Mouse (Mus musculus): Measurements from ENCODE around the gene Gm28048. TPM values are rescaled to one million over a fixed set of nuclear protein-coding genes. Genes with fewer than 3 reads are reported as not detected.
A peak's percentile ranks its signal among the peaks of the same experiment; 100 is the strongest.

The Gm28048 gene
- total RNA-seq, 2 experiments from 2014 or later: 1.8 to 2.1 TPM

- no peak for DNase-seq
- TF ChIP-seq CTCF (IDR thresholded peaks at IDR 0.05): no peak
- Histone ChIP-seq H3K4me3 (no peak overlapping the region), H3K27ac (no peak overlapping the region)
- intact Hi-C loops (cut with DNase I): no loop called here
These were observed 89.4 kb downstream of the Gm28048 start for GRCm38 (mm10) chr11:22892466-22892865.

GRCm38 (mm10) chr11:22891876-22892275, 90.0 kb downstream of the Gm28048 start:
- intact Hi-C loops (cut with DNase I): no loop called here
- H3K4me3 ChIP-seq: no peak overlapping the region
- H3K27ac ChIP-seq: no peak overlapping the region
- peak; percentile 29 for DNase-seq
- no peak for TF ChIP-seq CTCF (IDR thresholded peaks at IDR 0.05)

GRCm38 (mm10) chr11:22891242-22891641, 90.6 kb downstream of the Gm28048 start:
- DNase-seq: no peak
- Histone ChIP-seq H3K27ac (no peak overlapping the region), H3K4me3 (no peak overlapping the region)
- intact Hi-C loops (cut with DNase I): no loop called here
- no peak for TF ChIP-seq CTCF (IDR thresholded peaks at IDR 0.05)

- no peak for DNase-seq
- H3K4me3 ChIP-seq: no peak overlapping the region
- intact Hi-C loops (cut with DNase I): no loop called here
- no peak for TF ChIP-seq CTCF (IDR thresholded peaks at IDR 0.05)
- H3K27ac ChIP-seq: no peak overlapping the region
These were observed 92.7 kb downstream of the Gm28048 start for GRCm38 (mm10) chr11:22889224-22889623.

GRCm38 (mm10) chr11:22886991-22887390, 94.9 kb downstream of the Gm28048 start:
- no peak overlapping the region for H3K4me3 ChIP-seq
- H3K27ac ChIP-seq: no peak overlapping the region
- no peak for TF ChIP-seq CTCF (IDR thresholded peaks at IDR 0.05)
- intact Hi-C loops (cut with DNase I): no loop called here
- DNase-seq: no peak

- no peak for DNase-seq
- intact Hi-C loops (cut with DNase I): no loop called here
- Histone ChIP-seq H3K27ac (no peak overlapping the region), H3K4me3 (no peak overlapping the region)
- TF ChIP-seq CTCF (IDR thresholded peaks at IDR 0.05): no peak
These were observed 96.5 kb downstream of the Gm28048 start for GRCm38 (mm10) chr11:22885350-22885749.

- Histone ChIP-seq H3K4me3 (no peak overlapping the region), H3K27ac (no peak overlapping the region)
- no peak for DNase-seq
- intact Hi-C loops (cut with DNase I): no loop called here
- TF ChIP-seq CTCF (IDR thresholded peaks at IDR 0.05): no peak
These were observed 98.2 kb downstream of the Gm28048 start for GRCm38 (mm10) chr11:22883676-22884075.

- DNase-seq: no peak
- no peak for TF ChIP-seq CTCF (IDR thresholded peaks at IDR 0.05)
- intact Hi-C loops (cut with DNase I): no loop called here
- H3K4me3 ChIP-seq: no peak overlapping the region
- H3K27ac ChIP-seq: no peak overlapping the region
These were observed 99.0 kb downstream of the Gm28048 start for GRCm38 (mm10) chr11:22882926-22883325.

GRCm38 (mm10) chr11:22880383-22881172, 101.3 kb downstream of the Gm28048 start:
- intact Hi-C loops (cut with DNase I): no loop called here
- DNase-seq: no peak
- TF ChIP-seq CTCF (IDR thresholded peaks at IDR 0.05): no peak
- no peak overlapping the region for H3K4me3 ChIP-seq
- peak overlapping the region; percentile 25; the same call in 1 of the 2 replicates for H3K27ac ChIP-seq

GRCm38 (mm10) chr11:22879645-22880044, 102.2 kb downstream of the Gm28048 start:
- intact Hi-C loops (cut with DNase I): no loop called here
- no peak for DNase-seq
- Histone ChIP-seq H3K27ac (no peak overlapping the region), H3K4me3 (no peak overlapping the region)
- TF ChIP-seq CTCF (IDR thresholded peaks at IDR 0.05): no peak

GRCm38 (mm10) chr11:22876680-22877330, 105.1 kb downstream of the Gm28048 start:
- H3K4me3 ChIP-seq: no peak overlapping the region
- no peak for TF ChIP-seq CTCF (IDR thresholded peaks at IDR 0.05)
- H3K27ac ChIP-seq: no peak overlapping the region
- no peak for DNase-seq
- intact Hi-C loops (cut with DNase I): no loop called here

- intact Hi-C loops (cut with DNase I): no loop called here
- no peak for TF ChIP-seq CTCF (IDR thresholded peaks at IDR 0.05)
- H3K27ac ChIP-seq: 0 out of 2 replicates have a peak overlapping the region, but pooled peaks have one; percentile 8
- DNase-seq: no peak
- no peak overlapping the region for H3K4me3 ChIP-seq
These were observed 106.6 kb downstream of the Gm28048 start for GRCm38 (mm10) chr11:22875279-22875678.

- intact Hi-C loops (cut with DNase I): no loop called here
- no peak for TF ChIP-seq CTCF (IDR thresholded peaks at IDR 0.05)
- DNase-seq: no peak
- H3K4me3 ChIP-seq: no peak overlapping the region
- H3K27ac ChIP-seq: 0 out of 2 replicates have a peak overlapping the region, but pooled peaks have one; percentile 8
These were observed 107.1 kb downstream of the Gm28048 start for GRCm38 (mm10) chr11:22874747-22875146.
